Mouse (Mus musculus) intestine, embryonic 15.5 days (tissue): ENCODE measurements around the gene Pabpn1. TPM values are rescaled to one million over a fixed set of nuclear protein-coding genes. Genes with fewer than 3 reads are reported as not detected.

Experiments
- ATAC-seq: fragments of 200-750 bp; cut with Nextera tagmentation; 2 replicates; pipeline ENCODE4 v1.8.0; 2017; ENCODE audit warnings: moderate TSS enrichment, moderate library complexity
- H3K27ac ChIP-seq: fragments of 300-500 bp; sonication (generic); 2 replicates; pipeline ENCODE4 v1.5.1; 2015; ENCODE audit warnings: mild to moderate bottlenecking, inconsistent platforms
- H3K27me3 ChIP-seq: fragments of 300-500 bp; sonication (generic); replicated peaks from 2 replicates; pipeline ENCODE4 v1.6.1; 2015; ENCODE audit warnings: inconsistent platforms
- H3K36me3 ChIP-seq: fragments of 300-500 bp; sonication (generic); 2 replicates; pipeline ENCODE4 v1.6.1; 2015; ENCODE audit warnings: inconsistent platforms
- H3K4me1 ChIP-seq: fragments of 300-500 bp; sonication (generic); replicated peaks from 2 replicates; pipeline ENCODE4 v1.6.1; 2015; ENCODE audit warnings: inconsistent platforms
- H3K4me2 ChIP-seq: fragments of 300-500 bp; sonication (generic); replicated peaks from 2 replicates; pipeline ENCODE4 v1.6.1; 2015; ENCODE audit warnings: mild to moderate bottlenecking, inconsistent platforms
- H3K4me3 ChIP-seq: fragments of 300-500 bp; sonication (generic); replicated peaks from 2 replicates; pipeline ENCODE4 v1.5.1; 2015; ENCODE audit warnings: inconsistent platforms
- H3K9ac ChIP-seq: fragments of 300-500 bp; sonication (generic); 2 replicates; pipeline ENCODE4 v1.6.1; 2015; ENCODE audit warnings: inconsistent platforms
- H3K9me3 ChIP-seq: fragments of 300-500 bp; sonication (generic); 2 replicates; pipeline ENCODE4 v1.6.1; 2016; ENCODE audit warnings: inconsistent platforms
- WGBS: fragments of 180-500 bp; shearing (Covaris S2); methylation state at CpG from one replicate; pipeline ENCODE4 v1.1.7; 2015; 5-methylcytosine and 5-hydroxymethylcytosine counted together
- polyA plus RNA-seq: library from polyadenylated mRNA; unstranded; fragments of >200 nt; fragmentation: Nextera tagmentation; extraction: Ambion mirVana; gene quantifications from 2 replicates; pipeline ENCODE4 v1.2.1, GENCODE M21; 2015

Gene Pabpn1
- polyA plus RNA-seq, 1 experiment from 2014 or later: 108 TPM

- WGBS: 91% methylated on average over 5 of the region's 5 CpGs
- H3K4me3 ChIP-seq: no peak within 1 kb of the TSS
- H3K36me3 ChIP-seq: no peaks in the 10 kb centered on the region
- peaks cover 9% of the 10 kb centered on the region for H3K4me1 ChIP-seq
- H3K9ac ChIP-seq: no peak within 1 kb of the TSS
- H3K9me3 ChIP-seq: no peaks in the 10 kb centered on the region
- H3K27me3 ChIP-seq: no peaks in the 10 kb centered on the region
- H3K27ac ChIP-seq: no peak within 1 kb of the TSS
- no peak within 1 kb of the TSS for H3K4me2 ChIP-seq
- no peak for ATAC-seq
These were observed 21.4 kb upstream of the Pabpn1 start, which contains the start of gene Homez for GRCm38 (mm10) chr14:54870861-54871260. TSS of gene Homez (minus strand) at chr14:54870961.

GRCm38 (mm10) chr14:54874165-54874564, 18.1 kb upstream of the Pabpn1 start:
- no peak overlapping the region for H3K4me2 ChIP-seq
- no peak for ATAC-seq
- H3K9ac ChIP-seq: no peak overlapping the region
- no peak overlapping the region for H3K4me3 ChIP-seq
- no peaks in the 10 kb centered on the region for H3K9me3 ChIP-seq
- no peaks in the 10 kb centered on the region for H3K27me3 ChIP-seq
- H3K4me1 ChIP-seq: peaks cover 13% of the 10 kb centered on the region
- no peak overlapping the region for H3K27ac ChIP-seq
- 83% methylated on average over 3 of the region's 3 CpGs for WGBS
- H3K36me3 ChIP-seq: no peaks in the 10 kb centered on the region

- Histone ChIP-seq H3K4me2 (peak overlapping the region; percentile 99), H3K4me1 (peaks cover 13% of the 10 kb centered on the region), H3K4me3 (peak overlapping the region; percentile 73), H3K9me3 (no peaks in the 10 kb centered on the region), H3K9ac (peak overlapping the region; percentile 84), H3K27me3 (no peaks in the 10 kb centered on the region), H3K27ac (peak overlapping the region; percentile 90), H3K36me3 (no peaks in the 10 kb centered on the region)
- WGBS: 4% methylated on average over 36 of the region's 36 CpGs
- peak; percentile 46 for ATAC-seq
These were observed 16.3 kb upstream of the Pabpn1 start for GRCm38 (mm10) chr14:54875844-54876538.

GRCm38 (mm10) chr14:54876539-54877047, 15.7 kb upstream of the Pabpn1 start:
- no peaks in the 10 kb centered on the region for H3K36me3 ChIP-seq
- H3K4me2 ChIP-seq: peak overlapping the region; percentile 99
- H3K4me3 ChIP-seq: peak overlapping the region; percentile 73
- peaks cover 13% of the 10 kb centered on the region for H3K4me1 ChIP-seq
- peak overlapping the region; percentile 90 for H3K27ac ChIP-seq
- ATAC-seq: peak; percentile 95
- no peaks in the 10 kb centered on the region for H3K27me3 ChIP-seq
- peak overlapping the region; percentile 84 for H3K9ac ChIP-seq
- under 1% methylated on average over 71 of the region's 72 CpGs for WGBS
- no peaks in the 10 kb centered on the region for H3K9me3 ChIP-seq

GRCm38 (mm10) chr14:54877048-54877715, 15.1 kb upstream of the Pabpn1 start, which contains the start of gene Ppp1r3e:
TSS of gene Ppp1r3e (minus strand) at chr14:54877550.
- Histone ChIP-seq H3K27ac (peak within 1 kb of the TSS; percentile 90), H3K36me3 (no peaks in the 10 kb centered on the region), H3K4me2 (peak within 1 kb of the TSS; percentile 99), H3K4me3 (peak within 1 kb of the TSS; percentile 73), H3K4me1 (peaks cover 13% of the 10 kb centered on the region), H3K9me3 (no peaks in the 10 kb centered on the region), H3K27me3 (no peaks in the 10 kb centered on the region), H3K9ac (peak within 1 kb of the TSS; percentile 84)
- WGBS: under 1% methylated on average over 61 of the region's 61 CpGs
- peak; percentile 90 for ATAC-seq

- peak within 1 kb of the TSS; percentile 56 for H3K4me3 ChIP-seq
- peak within 1 kb of the TSS; percentile 75 for H3K4me2 ChIP-seq
- peaks cover 15% of the 10 kb centered on the region for H3K4me1 ChIP-seq
- H3K27me3 ChIP-seq: no peaks in the 10 kb centered on the region
- H3K36me3 ChIP-seq: 0 out of 2 replicates have a peak, but pooled peaks cover 6% of the 10 kb centered on the region
- no peaks in the 10 kb centered on the region for H3K9me3 ChIP-seq
- H3K27ac ChIP-seq: peak within 1 kb of the TSS; percentile 92
- WGBS: under 1% methylated on average over 27 of the region's 27 CpGs
- ATAC-seq: peak; percentile 94
- peak within 1 kb of the TSS; percentile 80 for H3K9ac ChIP-seq
These were observed 8.9 kb upstream of the Pabpn1 start, which contains the start of the genes Bcl2l2 and Gm20521 for GRCm38 (mm10) chr14:54883154-54884021. TSS of gene Bcl2l2 (plus strand) at chr14:54883377. TSS of gene Gm20521 (plus strand) at chr14:54883441.

GRCm38 (mm10) chr14:54884022-54884712, 8.1 kb upstream of the Pabpn1 start:
- 0 out of 2 replicates have a peak, but pooled peaks cover 6% of the 10 kb centered on the region for H3K36me3 ChIP-seq
- H3K9me3 ChIP-seq: no peaks in the 10 kb centered on the region
- peak overlapping the region; percentile 75 for H3K4me2 ChIP-seq
- H3K4me3 ChIP-seq: peak overlapping the region; percentile 56
- 18% methylated on average over 21 of the region's 21 CpGs for whole genome bisulfite sequencing
- peaks cover 15% of the 10 kb centered on the region for H3K4me1 ChIP-seq
- no peaks in the 10 kb centered on the region for H3K27me3 ChIP-seq
- H3K9ac ChIP-seq: peak overlapping the region; percentile 80
- peak overlapping the region; percentile 92 for H3K27ac ChIP-seq
- ATAC-seq: peak; percentile 23

GRCm38 (mm10) chr14:54885309-54885708, 7.0 kb upstream of the Pabpn1 start:
- H3K4me1 ChIP-seq: peaks cover 15% of the 10 kb centered on the region
- H3K4me2 ChIP-seq: peak overlapping the region; percentile 75
- H3K27ac ChIP-seq: no peak overlapping the region
- H3K27me3 ChIP-seq: no peaks in the 10 kb centered on the region
- 0 out of 2 replicates have a peak, but pooled peaks cover 6% of the 10 kb centered on the region for H3K36me3 ChIP-seq
- H3K4me3 ChIP-seq: 0 out of 2 replicates have a peak overlapping the region, but pooled peaks have one; percentile 56
- no peaks in the 10 kb centered on the region for H3K9me3 ChIP-seq
- ATAC-seq: no peak
- H3K9ac ChIP-seq: peak overlapping the region; percentile 80; the same call in 1 of the 2 replicates
- 87% methylated on average over 11 of the region's 11 CpGs for WGBS

GRCm38 (mm10) chr14:54893651-54894181, 1.4 kb downstream of the Pabpn1 start:
- ATAC-seq: peak; percentile 99
- Histone ChIP-seq H3K4me1 (peaks cover 9% of the 10 kb centered on the region; the same call in 1 of the 2 replicates), H3K9ac (peak overlapping the region; percentile 100), H3K4me3 (peak overlapping the region; percentile 93), H3K27ac (peak overlapping the region; percentile 96), H3K27me3 (no peaks in the 10 kb centered on the region), H3K4me2 (peak overlapping the region; percentile 61), H3K36me3 (peaks cover 14% of the 10 kb centered on the region), H3K9me3 (no peaks in the 10 kb centered on the region)
- WGBS: under 1% methylated on average over 38 of the region's 38 CpGs

- Histone ChIP-seq H3K9me3 (no peaks in the 10 kb centered on the region), H3K4me3 (peak overlapping the region; percentile 93), H3K27me3 (no peaks in the 10 kb centered on the region), H3K4me1 (peaks cover 9% of the 10 kb centered on the region; the same call in 1 of the 2 replicates), H3K9ac (peak overlapping the region; percentile 100), H3K27ac (peak overlapping the region; percentile 96), H3K4me2 (peak overlapping the region; percentile 61), H3K36me3 (peaks cover 17% of the 10 kb centered on the region)
- WGBS: under 1% methylated on average over 54 of the region's 54 CpGs
- peak; percentile 74 for ATAC-seq
These were observed 2.2 kb downstream of the Pabpn1 start for GRCm38 (mm10) chr14:54894296-54895151.
